Mouse (Mus musculus): ENCODE results near the gene Cnr1.
A peak's percentile ranks its signal among the peaks of the same experiment; 100 is the strongest.

The Cnr1 gene

GRCm38 (mm10) chr4:33924234-33924888 is at the start of gene Cnr1:
Gene Cnr1, plus strand, starts transcription at chr4:33924593.
- DNase-seq (ENCODE audit: extremely low spot score, low read depth, low spot score) = no peak

DNA sequence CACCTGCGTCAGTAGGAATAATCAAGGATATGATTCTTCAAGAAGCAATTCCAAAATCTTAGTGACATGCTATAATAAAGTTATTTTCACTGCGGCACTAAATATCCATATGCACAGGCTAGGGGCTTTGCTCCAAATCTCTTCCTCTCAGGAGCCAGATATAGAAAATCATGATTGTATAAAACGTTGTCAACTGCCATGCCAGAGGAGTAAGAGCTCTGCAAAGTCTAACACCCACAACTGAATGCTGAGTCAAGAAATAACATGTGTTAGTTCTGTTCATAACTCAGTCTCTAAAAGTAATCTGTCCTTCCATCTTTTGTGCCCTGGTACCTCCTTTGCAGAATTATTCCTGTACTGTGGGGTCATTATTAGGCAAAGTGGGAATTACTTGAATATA is 44.4 kb upstream of the Cnr1 start:
- DNase-seq (ENCODE audit: extremely low spot score, low read depth, low spot score) = no peak

DNA sequence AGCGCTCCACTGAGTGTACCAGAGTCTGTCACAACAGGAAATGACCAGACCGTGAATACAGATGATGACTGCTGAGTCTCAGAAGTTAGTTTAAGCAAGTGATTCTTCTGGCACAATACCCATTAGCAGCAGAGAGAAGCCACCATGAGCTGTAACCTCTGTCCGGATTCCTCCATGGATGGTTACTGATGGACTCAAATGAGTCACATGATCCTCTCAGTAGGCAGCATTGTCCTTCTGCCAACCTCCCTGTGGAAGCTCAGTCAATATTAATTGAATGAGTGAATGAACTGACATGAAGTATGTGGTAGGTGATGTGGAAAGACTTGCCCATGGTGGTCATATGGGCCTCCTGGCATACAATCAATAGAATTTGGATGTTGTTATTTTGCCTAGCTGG is 38.4 kb upstream of the Cnr1 start:
- DNase-seq (ENCODE audit: extremely low spot score, low read depth, low spot score) = no peak

GRCm38 (mm10) chr4:33889976-33890375 is 34.4 kb upstream of the Cnr1 start:
- DNase-seq (ENCODE audit: extremely low spot score, low read depth, low spot score) = no peak

DNA sequence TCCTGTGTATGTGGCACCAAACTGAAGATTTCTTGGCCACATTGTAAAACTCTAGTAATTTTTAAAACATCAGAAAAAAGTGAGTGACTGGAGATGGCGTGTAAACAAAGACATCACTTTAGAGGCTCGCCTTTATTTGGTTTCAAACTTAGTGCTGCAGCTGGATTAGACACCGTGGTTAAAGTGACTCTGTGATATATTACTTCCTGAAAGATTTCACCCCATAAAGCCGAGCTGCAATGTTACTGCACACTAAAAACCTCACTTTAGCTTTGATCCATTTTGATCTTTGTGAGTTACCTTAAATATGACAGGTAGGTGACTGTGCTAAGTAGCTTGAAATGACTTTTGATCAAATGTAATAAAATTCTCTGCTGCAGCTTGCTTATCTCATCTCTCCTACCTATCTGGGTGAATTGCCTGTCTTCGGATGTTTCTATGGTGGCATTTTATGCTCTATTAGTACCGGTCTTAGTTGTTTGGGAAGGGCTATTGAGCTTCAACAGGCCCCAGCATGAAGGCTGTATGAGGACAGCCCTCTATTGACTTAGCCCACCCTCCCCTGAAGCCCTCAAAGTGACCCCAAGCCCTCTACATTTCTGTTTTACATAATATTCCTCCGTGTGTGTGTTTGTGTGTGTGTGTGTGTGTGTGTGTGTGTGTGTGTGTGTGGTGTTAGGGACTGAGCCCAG is 32.1 kb upstream of the Cnr1 start:
- DNase-seq (ENCODE audit: extremely low spot score, low read depth, low spot score) = peak; percentile 24

DNA sequence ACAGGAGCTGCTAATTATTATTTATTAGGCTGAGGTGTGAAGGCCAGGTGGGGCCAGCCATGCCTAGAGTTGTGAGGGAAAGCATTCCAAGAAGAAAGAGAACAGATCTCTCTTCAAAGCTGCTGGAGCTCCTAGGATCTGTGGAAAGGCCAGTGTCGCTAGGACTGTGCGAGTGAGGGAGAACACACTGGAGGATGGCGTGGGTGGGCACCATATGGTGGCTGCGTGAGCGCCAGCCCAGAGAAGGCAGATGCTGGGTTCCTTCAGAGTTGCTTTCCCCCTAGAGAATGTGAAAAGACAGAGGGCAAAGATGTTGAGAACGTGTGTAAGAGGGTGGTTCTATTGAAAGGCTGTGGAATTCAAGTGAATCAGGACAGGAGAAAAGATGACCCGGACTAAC is 30.6 kb upstream of the Cnr1 start:
- no peak for DNase-seq (ENCODE audit: extremely low spot score, low read depth, low spot score)

DNA sequence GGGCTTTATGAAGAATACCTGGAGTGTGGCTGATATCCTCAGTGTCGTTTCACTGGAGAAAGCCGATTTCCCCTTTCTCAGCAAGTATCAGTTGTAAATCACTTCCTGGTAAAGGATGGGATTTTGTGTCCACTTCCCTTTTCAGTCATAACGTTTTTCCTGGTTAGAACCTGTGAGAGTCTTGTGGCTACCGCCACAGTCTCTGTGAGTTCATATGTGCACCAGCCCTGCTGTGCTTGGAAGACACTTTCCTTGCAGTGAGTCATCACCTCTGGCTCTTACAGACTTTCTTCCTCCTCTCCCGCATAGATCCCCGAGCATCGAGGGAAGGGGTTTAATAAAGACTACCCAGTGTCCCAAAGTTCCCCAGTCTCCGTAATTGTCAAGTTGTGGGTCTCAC is 29.3 kb upstream of the Cnr1 start:
- no peak for DNase-seq (ENCODE audit: extremely low spot score, low read depth, low spot score)

DNA sequence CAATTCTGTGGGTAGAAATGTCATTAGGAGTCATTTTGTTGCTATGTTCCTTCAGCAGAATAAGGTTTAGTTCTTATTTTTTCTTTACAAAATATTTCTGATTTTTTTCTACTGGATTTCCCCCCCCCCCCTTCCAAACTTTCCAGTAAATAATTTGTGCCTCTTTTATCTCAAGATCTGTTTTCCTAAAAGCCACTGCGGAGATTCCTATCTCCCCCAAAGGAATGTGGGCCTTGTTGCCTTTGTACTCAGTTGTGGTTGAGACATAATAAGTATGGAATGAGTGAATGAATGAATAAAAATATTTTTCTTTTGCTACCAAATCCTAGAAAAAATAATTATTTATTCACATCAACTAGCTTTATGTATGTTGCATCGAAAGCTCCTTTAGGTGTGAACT is 28.9 kb upstream of the Cnr1 start:
- DNase-seq (ENCODE audit: extremely low spot score, low read depth, low spot score) = no peak

GRCm38 (mm10) chr4:33901659-33902058 is 22.7 kb upstream of the Cnr1 start:
- DNase-seq (ENCODE audit: extremely low spot score, low read depth, low spot score) = no peak

GRCm38 (mm10) chr4:33903812-33904340 is 20.5 kb upstream of the Cnr1 start:
- no peak for DNase-seq (ENCODE audit: extremely low spot score, low read depth, low spot score)

DNA sequence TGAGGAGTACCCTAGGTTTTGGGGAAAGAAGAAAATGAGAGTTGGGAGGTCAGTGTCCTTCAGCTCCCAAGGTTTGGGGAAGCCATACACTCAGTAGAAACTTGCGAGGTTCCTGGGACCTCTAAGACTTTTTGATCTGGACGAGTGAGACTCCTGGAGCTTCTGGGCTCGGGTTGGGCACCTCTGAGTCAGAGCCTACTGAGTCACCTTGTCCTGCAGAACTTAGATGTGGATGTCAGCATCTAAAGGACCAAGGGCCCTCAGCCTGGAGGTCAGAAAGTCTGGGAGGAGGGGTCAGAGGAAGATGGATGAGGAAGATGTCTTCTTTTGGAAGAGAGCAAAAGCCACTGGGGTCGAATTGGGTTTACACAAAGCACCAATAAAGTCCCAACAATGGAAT is 19.6 kb upstream of the Cnr1 start:
- DNase-seq (ENCODE audit: extremely low spot score, low read depth, low spot score) = no peak

DNA sequence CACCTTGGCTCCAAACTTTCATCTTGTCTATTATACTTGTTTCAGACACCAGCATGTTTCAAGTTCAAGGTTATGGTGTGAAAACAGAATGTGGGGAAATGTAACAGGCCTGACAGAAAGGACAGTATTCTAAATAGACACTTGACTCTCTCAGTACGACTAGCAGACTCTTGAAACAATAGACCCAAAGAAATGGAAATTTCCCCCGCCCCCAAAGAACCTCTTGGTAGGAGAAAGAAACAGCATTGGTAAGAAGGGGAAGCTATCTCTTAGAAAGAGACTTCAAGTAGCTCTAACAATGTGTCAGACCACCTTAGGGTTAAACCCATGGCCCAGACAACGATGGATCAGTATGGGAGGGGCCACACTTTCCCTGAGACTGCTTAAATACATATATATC is 15.6 kb upstream of the Cnr1 start:
- DNase-seq (ENCODE audit: extremely low spot score, low read depth, low spot score) = no peak

- no peak for DNase-seq (ENCODE audit: extremely low spot score, low read depth, low spot score)
These were observed 8.7 kb upstream of the Cnr1 start for GRCm38 (mm10) chr4:33915730-33916129.

DNA sequence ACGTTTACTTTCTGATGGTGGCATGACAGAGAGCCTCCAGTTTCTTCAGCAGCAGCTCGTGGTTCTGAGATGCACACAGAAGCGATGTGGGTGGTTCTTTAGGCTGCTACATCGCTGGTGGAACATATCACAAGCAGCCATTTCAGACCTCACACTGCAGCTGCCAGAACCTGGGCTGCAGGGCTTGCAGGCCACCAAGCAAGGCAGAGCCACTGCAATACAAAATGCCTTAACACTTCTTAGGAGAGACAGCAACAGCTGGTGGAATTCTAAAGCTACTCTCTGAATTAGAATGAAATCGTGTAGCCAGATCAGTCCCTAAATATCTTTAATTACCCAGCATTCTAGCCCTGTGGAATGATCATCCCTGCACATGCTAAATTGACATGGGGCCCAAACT is 3.6 kb upstream of the Cnr1 start:
- DNase-seq (ENCODE audit: extremely low spot score, low read depth, low spot score) = no peak

- peak; percentile 8 for DNase-seq (ENCODE audit: extremely low spot score, low read depth, low spot score)
These were observed 1.1 kb upstream of the Cnr1 start for GRCm38 (mm10) chr4:33923151-33923760.

DNA sequence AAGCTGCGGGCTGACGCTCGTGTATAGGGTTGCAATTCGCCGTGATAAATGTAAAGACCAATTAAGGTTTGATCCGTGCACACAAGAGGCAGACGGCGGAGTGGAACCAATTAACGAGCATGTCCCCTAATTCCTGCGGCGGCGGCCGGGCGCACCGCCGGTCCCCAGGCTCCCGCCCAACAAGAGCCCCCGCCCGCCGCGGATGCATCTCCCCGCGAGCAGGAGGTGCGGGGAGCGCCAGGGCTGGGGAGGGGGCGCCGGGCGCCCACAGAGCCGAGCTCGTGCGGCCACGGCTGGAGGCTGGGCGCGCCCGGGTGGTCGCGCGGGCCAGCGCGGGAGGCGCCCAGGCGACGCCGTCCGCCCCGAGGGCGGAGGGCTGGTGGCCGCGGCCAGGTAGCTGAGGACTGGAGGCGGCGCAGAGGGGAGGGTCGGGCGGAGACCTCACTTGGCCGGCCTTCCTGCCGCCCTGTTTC is 596 bp upstream of the Cnr1 start:
- no peak for DNase-seq (ENCODE audit: extremely low spot score, low read depth, low spot score)

- no peak for DNase-seq (ENCODE audit: extremely low spot score, low read depth, low spot score)
These were observed 474 bp downstream of the Cnr1 start for GRCm38 (mm10) chr4:33924889-33925245.

DNA sequence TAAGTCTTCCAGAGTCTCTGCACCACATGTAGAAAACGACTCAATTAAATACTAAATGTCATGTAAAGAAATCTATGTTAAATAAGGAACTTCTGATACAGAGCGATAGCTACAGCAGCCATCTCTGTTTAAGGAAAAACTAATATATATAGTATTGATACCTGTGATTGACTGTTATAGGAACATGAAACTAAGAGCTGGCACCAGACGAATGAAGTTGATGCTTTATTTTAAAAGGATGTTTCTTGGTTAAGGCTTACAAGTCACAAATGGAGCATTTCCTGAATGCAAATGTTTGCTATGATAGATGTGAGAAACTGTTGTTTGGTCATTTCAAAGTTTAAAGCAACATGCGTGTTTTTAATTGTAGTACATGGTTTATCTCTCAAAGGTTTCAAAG is 1.1 kb downstream of the Cnr1 start:
- DNase-seq (ENCODE audit: extremely low spot score, low read depth, low spot score) = no peak

DNA sequence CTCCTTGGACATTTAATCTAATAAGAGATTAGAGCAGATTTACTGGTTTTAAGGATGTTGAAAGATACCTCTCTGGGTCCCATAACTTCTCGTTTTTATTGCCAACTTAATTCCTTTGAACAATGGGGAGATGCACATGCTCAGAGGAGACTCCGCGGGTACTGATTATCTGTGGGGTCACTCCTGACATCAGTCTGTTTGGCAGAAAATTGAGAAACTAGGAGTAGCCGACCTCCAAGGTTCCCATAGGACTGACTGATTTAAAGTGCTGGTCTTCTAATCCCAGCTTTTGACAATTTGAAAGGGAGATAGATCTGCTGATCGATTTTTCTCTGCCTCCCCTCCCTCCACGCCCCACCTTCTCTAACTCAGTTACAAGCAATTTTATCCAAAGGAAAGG is 1.6 kb downstream of the Cnr1 start:
- no peak for DNase-seq (ENCODE audit: extremely low spot score, low read depth, low spot score)

GRCm38 (mm10) chr4:33926730-33927263 is 2.4 kb downstream of the Cnr1 start:
- no peak for DNase-seq (ENCODE audit: extremely low spot score, low read depth, low spot score)

- no peak for DNase-seq (ENCODE audit: extremely low spot score, low read depth, low spot score)
These were observed 3.3 kb downstream of the Cnr1 start for GRCm38 (mm10) chr4:33927644-33928043.

- no peak for DNase-seq (ENCODE audit: extremely low spot score, low read depth, low spot score)
These were observed 4.1 kb downstream of the Cnr1 start for GRCm38 (mm10) chr4:33928450-33928849.
